Mouse (Mus musculus): ENCODE measurements at regions not wholly inside any gene's neighbourhood (a gene's known extent, or its start where the extent isn't known, plus 50 kb on each side); places are given as distances from the start of the nearest gene placed in this dataset.
A peak's percentile ranks its signal among the peaks of the same experiment; 100 is the strongest.

- DNase-seq (ENCODE audit: low spot score in 2 of 2) = no peak
Measured at GRCm38 (mm10) chr3:83553858-83554257, 212.3 kb upstream of the Sfrp2 start.

- no peak for DNase-seq (ENCODE audit: low spot score in 2 of 2)
Measured at GRCm38 (mm10) chr3:83556788-83557515, 209.2 kb upstream of the Sfrp2 start.

- no peak for DNase-seq (ENCODE audit: low spot score in 2 of 2)
Measured at GRCm38 (mm10) chr3:83562026-83562425, 204.1 kb upstream of the Sfrp2 start.

GRCm38 (mm10) chr3:83575526-83575925, 190.6 kb upstream of the Sfrp2 start:
- no peak for DNase-seq (ENCODE audit: low spot score in 2 of 2)

GRCm38 (mm10) chr3:83576155-83576554, 190.0 kb upstream of the Sfrp2 start:
- peak in 1 of 2 experiments; percentile 63 for DNase-seq (ENCODE audit: low spot score in 2 of 2)

- DNase-seq (ENCODE audit: low spot score in 2 of 2) = no peak
Measured at GRCm38 (mm10) chr3:83580766-83581165, 185.4 kb upstream of the Sfrp2 start.

GRCm38 (mm10) chr3:83582256-83582655, 183.9 kb upstream of the Sfrp2 start:
- DNase-seq (ENCODE audit: low spot score in 2 of 2) = no peak

- DNase-seq (ENCODE audit: low spot score in 2 of 2) = no peak
Measured at GRCm38 (mm10) chr3:83583071-83583672, 182.9 kb upstream of the Sfrp2 start.

- no peak for DNase-seq (ENCODE audit: low spot score in 2 of 2)
Measured at GRCm38 (mm10) chr3:83586086-83586485, 180.0 kb upstream of the Sfrp2 start.

- no peak for DNase-seq (ENCODE audit: low spot score in 2 of 2)
Measured at GRCm38 (mm10) chr3:83586551-83586950, 179.6 kb upstream of the Sfrp2 start.

GRCm38 (mm10) chr3:83589127-83589526, 177.0 kb upstream of the Sfrp2 start:
- no peak for DNase-seq (ENCODE audit: low spot score in 2 of 2)

- no peak for DNase-seq (ENCODE audit: low spot score in 2 of 2)
Measured at GRCm38 (mm10) chr3:83591206-83591605, 174.9 kb upstream of the Sfrp2 start.

- DNase-seq (ENCODE audit: low spot score in 2 of 2) = no peak
Measured at GRCm38 (mm10) chr3:83593321-83593720, 172.8 kb upstream of the Sfrp2 start.

GRCm38 (mm10) chr3:83601506-83601905, 164.6 kb upstream of the Sfrp2 start:
- DNase-seq (ENCODE audit: low spot score in 2 of 2) = no peak

- no peak for DNase-seq (ENCODE audit: low spot score in 2 of 2)
Measured at GRCm38 (mm10) chr3:83609095-83609770, 156.9 kb upstream of the Sfrp2 start.

- DNase-seq (ENCODE audit: low spot score in 2 of 2) = no peak
Measured at GRCm38 (mm10) chr3:83620435-83620834, 145.7 kb upstream of the Sfrp2 start.

- DNase-seq (ENCODE audit: low spot score in 2 of 2) = no peak
Measured at GRCm38 (mm10) chr3:83633032-83633431, 133.1 kb upstream of the Sfrp2 start.

GRCm38 (mm10) chr3:83640433-83640832, 125.7 kb upstream of the Sfrp2 start:
- DNase-seq (ENCODE audit: low spot score in 2 of 2) = no peak

GRCm38 (mm10) chr3:83663716-83664115, 102.4 kb upstream of the Sfrp2 start:
- DNase-seq (ENCODE audit: low spot score in 2 of 2) = no peak

- no peak for DNase-seq (ENCODE audit: low spot score in 2 of 2)
Measured at GRCm38 (mm10) chr3:83676147-83676546, 90.0 kb upstream of the Sfrp2 start.

- DNase-seq (ENCODE audit: low spot score in 2 of 2) = no peak
Measured at GRCm38 (mm10) chr3:83686611-83687010, 79.5 kb upstream of the Sfrp2 start.

- DNase-seq (ENCODE audit: low spot score in 2 of 2) = no peak
Measured at GRCm38 (mm10) chr3:83687503-83687902, 78.6 kb upstream of the Sfrp2 start.
